Mouse (Mus musculus) stomach, embryonic 14.5 days (tissue): ENCODE data around the gene Uqcrh. TPM values are rescaled to one million over a fixed set of nuclear protein-coding genes. Genes with fewer than 3 reads are reported as not detected.

Experiments used
- ATAC-seq: fragments of 200-750 bp; cut with Nextera tagmentation; 2 replicates; pipeline ENCODE4 v1.8.0; 2017; ENCODE audit warnings: low read depth, moderate TSS enrichment; ENCODE audit not compliant: insufficient number of reproducible peaks, insufficient read depth, low FRiP score
- H3K27ac ChIP-seq: fragments of 300-500 bp; sonication (generic); 2 replicates; pipeline ENCODE4 v1.5.1; 2014; ENCODE audit warnings: mild to moderate bottlenecking, low read length, moderate library complexity, mixed read lengths
- H3K27me3 ChIP-seq: fragments of 300-500 bp; sonication (generic); 2 replicates; pipeline ENCODE4 v1.6.1; 2014; ENCODE audit warnings: low read length, control low read depth, mixed read lengths; ENCODE audit not compliant: control insufficient read depth, insufficient read depth
- H3K36me3 ChIP-seq: fragments of 300-500 bp; sonication (generic); 2 replicates; pipeline ENCODE4 v1.6.1; 2014; ENCODE audit warnings: mild to moderate bottlenecking, control low read depth, low read length, moderate library complexity, mixed read lengths; ENCODE audit not compliant: control insufficient read depth, insufficient read depth
- H3K4me1 ChIP-seq: fragments of 300-500 bp; sonication (generic); 2 replicates; pipeline ENCODE4 v1.6.1; 2014; ENCODE audit warnings: low read length, control low read depth, mixed read lengths; ENCODE audit not compliant: control insufficient read depth, insufficient read depth
- H3K4me2 ChIP-seq: fragments of 300-500 bp; sonication (generic); replicated peaks from 2 replicates; pipeline ENCODE4 v1.6.1; 2014; ENCODE audit warnings: low read depth, low read length, control low read depth
- H3K4me3 ChIP-seq: fragments of 300-500 bp; sonication (generic); 2 replicates; pipeline ENCODE4 v1.5.1; 2014; ENCODE audit warnings: low read depth, low read length, control low read depth
- H3K9ac ChIP-seq: fragments of 300-500 bp; sonication (generic); replicated peaks from 2 replicates; pipeline ENCODE4 v1.6.1; 2014; ENCODE audit warnings: low read depth, mild to moderate bottlenecking, control low read depth, low read length, moderate library complexity, mixed read lengths
- H3K9me3 ChIP-seq: fragments of 300-500 bp; sonication (generic); 2 replicates; pipeline ENCODE4 v1.6.1; 2016; ENCODE audit warnings: low read depth, low read length, control low read depth; ENCODE audit not compliant: control insufficient read depth
- WGBS: fragments of 180-500 bp; shearing (Covaris S2); extraction: QIAGEN DNeasy Blood & Tissue Kit; methylation state at CpG from one replicate; pipeline ENCODE4 v1.1.7; 2014; 5-methylcytosine and 5-hydroxymethylcytosine counted together
- polyA plus RNA-seq: library from polyadenylated mRNA; unstranded; fragments of >200 nt; fragmentation: Nextera tagmentation; extraction: Ambion mirVana; gene quantifications from 2 replicates; pipeline ENCODE4 v1.2.1, GENCODE M21; 2014

The Uqcrh gene
- 520 and 565 TPM in 2 replicates for polyA plus RNA-seq

DNA sequence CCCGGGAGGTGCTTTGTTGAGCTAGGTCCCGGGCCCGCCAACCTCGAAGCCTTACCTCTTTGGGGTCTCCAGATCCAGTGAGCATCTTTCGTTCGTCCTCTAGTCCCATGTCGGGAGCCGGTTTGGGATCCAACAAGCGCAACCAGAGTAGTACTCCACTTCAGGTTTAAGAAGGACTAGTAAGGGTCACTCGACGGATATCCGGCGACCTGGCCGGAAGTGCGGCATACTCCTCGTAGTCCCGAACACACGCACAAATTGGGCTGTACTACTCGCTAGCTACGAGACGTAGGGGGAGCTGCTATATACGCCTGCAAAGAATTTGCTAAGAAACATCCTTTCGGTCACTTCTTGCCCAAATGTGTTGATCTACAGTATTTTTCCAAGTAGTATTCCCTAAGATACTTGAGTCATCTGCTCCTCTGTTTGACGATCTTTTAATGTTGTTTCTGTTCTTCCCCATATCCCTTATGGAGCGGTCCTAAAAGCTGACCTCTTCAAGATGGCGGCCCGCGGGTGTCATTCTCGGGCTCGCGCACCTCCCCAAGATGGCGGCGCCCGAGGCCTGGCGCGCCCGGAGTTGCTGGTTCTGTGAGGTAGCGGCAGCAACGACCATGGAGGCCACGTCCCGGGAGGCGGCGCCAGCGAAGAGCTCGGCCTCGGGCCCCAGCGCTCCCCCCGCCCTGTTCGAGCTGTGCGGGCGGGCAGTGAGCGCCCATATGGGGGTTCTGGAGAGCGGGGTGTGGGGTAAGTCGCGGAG, at the start of gene Uqcrh, which contains the start of gene Lrrc41:
Uqcrh (minus strand) TSS at position 211 of the 760 bp plus-strand sequence.
Lrrc41 (plus strand) TSS at position 409 of the 760 bp plus-strand sequence.
- Histone ChIP-seq H3K27me3 (no peaks in the 10 kb centered on the region), H3K4me3 (peak within 1 kb of the TSS; percentile 85), H3K4me1 (peaks cover 21% of the 10 kb centered on the region), H3K9ac (peak within 1 kb of the TSS; percentile 97), H3K4me2 (peak within 1 kb of the TSS; percentile 94), H3K27ac (peak within 1 kb of the TSS; percentile 98), H3K36me3 (peaks cover 9% of the 10 kb centered on the region), H3K9me3 (no peaks in the 10 kb centered on the region)
- WGBS = under 1% methylated on average over 55 of the region's 55 CpGs
- ATAC-seq = peak; percentile 93

GRCm38 (mm10) chr4:116123602-116124519, 49.0 kb upstream of the Uqcrh start, which contains the start of the genes Rad54l and Pomgnt1:
Gene Rad54l, minus strand, starts transcription at chr4:116123690.
Gene Pomgnt1, plus strand, starts transcription at chr4:116123840.
- Histone ChIP-seq H3K27ac (peak within 1 kb of the TSS; percentile 69; the same call in 1 of the 2 replicates), H3K36me3 (no peaks in the 10 kb centered on the region), H3K4me3 (peak within 1 kb of the TSS; percentile 54), H3K27me3 (no peaks in the 10 kb centered on the region), H3K4me1 (peaks cover 11% of the 10 kb centered on the region; the same call in 1 of the 2 replicates), H3K9me3 (no peaks in the 10 kb centered on the region), H3K4me2 (peak within 1 kb of the TSS; percentile 79), H3K9ac (peak within 1 kb of the TSS; percentile 64)
- peak; percentile 94 for ATAC-seq
- WGBS = 4% methylated on average over 24 of the region's 24 CpGs

- WGBS = 0% methylated on average over 1 of the region's 1 CpGs
- H3K27ac ChIP-seq = no peak overlapping the region
- H3K4me1 ChIP-seq = peaks cover 11% of the 10 kb centered on the region; the same call in 1 of the 2 replicates
- ATAC-seq = no peak
- peak overlapping the region; percentile 79 for H3K4me2 ChIP-seq
- peak overlapping the region; percentile 11 for H3K9ac ChIP-seq
- no peaks in the 10 kb centered on the region for H3K9me3 ChIP-seq
- peak overlapping the region; percentile 54 for H3K4me3 ChIP-seq
- no peaks in the 10 kb centered on the region for H3K27me3 ChIP-seq
- no peaks in the 10 kb centered on the region for H3K36me3 ChIP-seq
Measured at GRCm38 (mm10) chr4:116122762-116123161, 47.9 kb upstream of the Uqcrh start.

- Histone ChIP-seq H3K4me1 (no peaks in the 10 kb centered on the region), H3K27ac (no peak overlapping the region), H3K36me3 (peaks cover 14% of the 10 kb centered on the region), H3K4me3 (no peak overlapping the region), H3K27me3 (no peaks in the 10 kb centered on the region), H3K9ac (no peak overlapping the region), H3K4me2 (no peak overlapping the region), H3K9me3 (no peaks in the 10 kb centered on the region)
- 86% methylated on average over 2 of the region's 2 CpGs for WGBS
- no peak for ATAC-seq
Measured at GRCm38 (mm10) chr4:116111486-116111885, 36.6 kb upstream of the Uqcrh start.

DNA sequence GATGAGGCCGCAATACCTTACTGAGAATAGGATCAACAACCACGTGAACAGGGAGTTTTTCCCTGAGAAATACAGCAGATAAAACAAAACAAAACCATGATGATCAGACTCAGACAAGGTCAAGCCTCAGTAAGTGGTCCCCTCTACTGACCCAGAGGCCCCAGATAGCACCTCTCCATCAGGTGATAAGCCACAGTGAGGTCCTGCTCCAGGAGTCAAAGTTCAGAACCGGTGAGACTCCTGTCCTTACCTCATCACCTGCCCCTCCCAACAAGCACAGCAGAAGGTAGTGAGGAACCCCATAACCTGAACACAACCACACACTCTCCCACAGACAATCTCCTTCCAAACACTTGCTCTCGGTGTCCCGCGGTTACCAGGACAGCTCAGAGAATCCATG, 35.8 kb upstream of the Uqcrh start:
- no peak overlapping the region for H3K4me3 ChIP-seq

DNA sequence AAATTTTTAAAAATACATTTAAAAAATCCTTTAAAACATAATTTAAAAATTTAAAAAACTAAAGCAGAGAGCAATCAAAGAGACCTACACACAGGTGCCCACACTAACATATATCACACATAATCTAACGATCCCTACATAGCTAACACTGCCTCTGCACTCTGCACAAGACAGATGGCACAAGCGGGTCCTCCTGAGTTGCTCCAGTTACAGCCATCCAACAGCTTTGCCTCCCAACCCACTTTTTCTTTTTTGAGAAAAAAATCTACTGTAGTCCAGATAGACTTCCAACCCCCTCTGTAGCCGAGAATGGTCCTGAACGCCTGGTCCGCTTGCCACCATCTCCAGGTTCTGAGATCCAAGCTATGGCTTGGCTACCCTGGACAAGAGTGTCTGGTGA, 30.4 kb upstream of the Uqcrh start:
- no peaks in the 10 kb centered on the region for H3K9me3 ChIP-seq
- no peak overlapping the region for H3K4me3 ChIP-seq
- 92% methylated on average over 5 of the region's 5 CpGs for WGBS
- no peaks in the 10 kb centered on the region for H3K27me3 ChIP-seq
- H3K36me3 ChIP-seq = peaks cover 21% of the 10 kb centered on the region; the same call in 1 of the 2 replicates
- no peak overlapping the region for H3K4me2 ChIP-seq
- no peak overlapping the region for H3K9ac ChIP-seq
- H3K27ac ChIP-seq = no peak overlapping the region
- ATAC-seq = no peak
- H3K4me1 ChIP-seq = no peaks in the 10 kb centered on the region

More for the DNA sequence above, 35.8 kb upstream of the Uqcrh start:
- ATAC-seq = no peak
- no peaks in the 10 kb centered on the region for H3K4me1 ChIP-seq
- H3K4me2 ChIP-seq = no peak overlapping the region
- peaks cover 14% of the 10 kb centered on the region for H3K36me3 ChIP-seq
- no peak overlapping the region for H3K27ac ChIP-seq
- H3K9ac ChIP-seq = no peak overlapping the region
- H3K9me3 ChIP-seq = no peaks in the 10 kb centered on the region
- no peaks in the 10 kb centered on the region for H3K27me3 ChIP-seq
- WGBS = 95% methylated on average over 6 of the region's 6 CpGs

DNA sequence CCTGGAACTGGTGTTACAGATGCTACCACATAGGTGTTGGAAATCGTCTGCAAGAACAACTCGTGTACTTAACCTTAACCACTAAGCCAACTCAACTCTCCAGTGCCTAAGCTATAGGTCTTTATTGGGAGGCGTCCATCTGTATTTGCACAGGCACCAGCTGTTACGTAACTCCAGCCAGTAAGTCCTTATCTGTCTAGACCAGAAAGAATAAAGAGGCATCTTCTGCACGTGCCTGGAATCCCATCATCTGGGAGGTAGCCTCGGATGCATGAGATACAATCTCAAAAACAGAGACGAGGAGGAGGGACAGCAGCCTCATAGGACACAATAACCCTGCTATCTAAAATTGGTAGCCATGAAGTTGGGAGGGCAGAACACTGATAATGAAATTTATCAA, 26.1 kb upstream of the Uqcrh start:
- no peak overlapping the region for H3K27ac ChIP-seq
- H3K9ac ChIP-seq = no peak overlapping the region
- H3K4me2 ChIP-seq = no peak overlapping the region
- H3K9me3 ChIP-seq = no peaks in the 10 kb centered on the region
- H3K4me3 ChIP-seq = no peak overlapping the region
- H3K36me3 ChIP-seq = peaks cover 46% of the 10 kb centered on the region
- no peaks in the 10 kb centered on the region for H3K27me3 ChIP-seq
- ATAC-seq = no peak
- 85% methylated on average over 7 of the region's 7 CpGs for WGBS
- no peaks in the 10 kb centered on the region for H3K4me1 ChIP-seq

DNA sequence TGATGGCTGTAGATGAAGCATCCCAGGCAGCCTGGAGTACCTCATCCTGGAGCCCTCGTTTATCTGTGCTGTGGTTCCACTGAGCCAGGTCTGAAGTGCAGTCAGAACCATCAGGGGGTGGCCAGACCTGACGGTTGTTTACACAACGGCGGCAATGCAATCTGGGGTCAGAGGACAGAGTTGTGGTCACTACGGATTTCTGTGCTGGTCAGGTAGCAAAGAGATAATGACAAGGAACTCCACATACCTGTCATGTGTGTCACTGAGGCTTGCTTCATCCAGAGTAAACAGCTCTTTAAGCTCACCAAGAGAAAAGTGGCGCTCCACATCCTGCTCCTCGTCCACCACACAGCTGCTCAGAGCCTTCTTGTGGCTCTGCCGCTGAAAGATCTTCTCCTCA, 22.3 kb upstream of the Uqcrh start:
- no peak overlapping the region for H3K4me2 ChIP-seq
- 62% methylated on average over 8 of the region's 8 CpGs for WGBS
- no peaks in the 10 kb centered on the region for H3K27me3 ChIP-seq
- no peak overlapping the region for H3K4me3 ChIP-seq
- no peak overlapping the region for H3K9ac ChIP-seq
- no peak overlapping the region for H3K27ac ChIP-seq
- no peaks in the 10 kb centered on the region for H3K4me1 ChIP-seq
- no peaks in the 10 kb centered on the region for H3K9me3 ChIP-seq
- peaks cover 61% of the 10 kb centered on the region for H3K36me3 ChIP-seq
- no peak for ATAC-seq
